Mouse (Mus musculus) skeletal muscle tissue, postnatal 0 days (tissue): Measurements from ENCODE around the gene Wdr89. TPM values are rescaled to one million over a fixed set of nuclear protein-coding genes. Genes with fewer than 3 reads are reported as not detected.

Source experiments
- polyA plus RNA-seq: library from polyadenylated mRNA; unstranded; fragments of >200 nt; fragmentation: Nextera tagmentation; extraction: Ambion mirVana; gene quantifications from 2 replicates; pipeline ENCODE4 v1.2.1, GENCODE M21; 2015

Wdr89 gene
- 4.4 and 5.4 TPM in 2 replicates for polyA plus RNA-seq

GRCm38 (mm10) chr12:75669258-75670106 lies at the start of gene Wdr89:
Wdr89 (minus strand) TSS chr12:75669537.

GRCm38 (mm10) chr12:75596154-75597002 lies 73.0 kb downstream of the Wdr89 start, which contains the start of gene Ppp2r5e:
Ppp2r5e (minus strand) TSS chr12:75596245.

Other genes with a start within 250 kb of the Wdr89 start
- 7.3 and 8.3 TPM in 2 replicates for gene Ppp2r5e, start 73.3 kb downstream of the Wdr89 start, polyA plus RNA-seq
- gene Sgpp1, start 66.2 kb upstream of the Wdr89 start, polyA plus RNA-seq, result 10.9 and 15.7 TPM in 2 replicates
- 12.7 and 13.5 TPM in 2 replicates for gene Syne2, start 148.6 kb upstream of the Wdr89 start, polyA plus RNA-seq